Mouse (Mus musculus) liver, adult 2 months (tissue): ENCODE results near the gene Adgre5.

Source experiments
- CTCF ChIP-seq: fragments of 200-500 bp; IDR thresholded peaks from 2 replicates; pipeline ENCODE4 v1.5.1; 2011; ENCODE audit warnings: low read depth, low read length, control low read depth
- POLR2A ChIP-seq: fragments of 200-500 bp; IDR thresholded peaks from 2 replicates; pipeline ENCODE4 v1.6.1; 2011; ENCODE audit warnings: low read length, control low read depth; ENCODE audit not compliant: insufficient read depth; ENCODE audit errors: extremely low read depth

DNA sequence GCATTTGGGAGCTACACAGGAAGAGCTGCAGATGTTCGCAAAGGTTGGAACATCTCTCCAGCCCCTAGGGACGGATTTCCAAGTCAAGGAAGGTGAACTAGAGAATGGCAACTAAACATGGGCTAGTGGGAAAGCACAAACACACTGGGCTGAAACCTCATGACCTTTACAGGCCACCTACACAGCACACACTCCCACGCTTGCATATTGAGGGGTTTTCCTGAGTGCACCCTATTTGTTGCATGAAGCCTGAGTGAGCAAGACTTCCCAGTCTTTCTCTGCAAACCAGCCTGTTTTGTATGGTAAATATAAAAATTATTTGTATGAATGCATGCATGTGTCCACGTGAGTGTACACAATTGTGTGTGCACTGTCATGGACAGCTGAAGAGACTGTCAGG, 48.7 kb upstream of the Adgre5 start:
- TF ChIP-seq POLR2A = no peak
- no peak for TF ChIP-seq CTCF
